Mouse (Mus musculus) embryonic fibroblast, embryonic 13.5 days (primary cell): ENCODE results near the gene Evi5l.

Experiments used
- CTCF ChIP-seq: IDR thresholded peaks from 2 replicates; pipeline ENCODE4 v1.5.1; 2011; ENCODE audit warnings: mild to moderate bottlenecking, control low read depth, low read length, moderate library complexity, borderline replicate concordance; ENCODE audit not compliant: insufficient read depth
- POLR2A ChIP-seq: IDR thresholded peaks from 2 replicates; pipeline ENCODE4 v1.6.1; 2011; ENCODE audit warnings: low read depth, mild to moderate bottlenecking, control low read depth, low read length, moderate library complexity

DNA sequence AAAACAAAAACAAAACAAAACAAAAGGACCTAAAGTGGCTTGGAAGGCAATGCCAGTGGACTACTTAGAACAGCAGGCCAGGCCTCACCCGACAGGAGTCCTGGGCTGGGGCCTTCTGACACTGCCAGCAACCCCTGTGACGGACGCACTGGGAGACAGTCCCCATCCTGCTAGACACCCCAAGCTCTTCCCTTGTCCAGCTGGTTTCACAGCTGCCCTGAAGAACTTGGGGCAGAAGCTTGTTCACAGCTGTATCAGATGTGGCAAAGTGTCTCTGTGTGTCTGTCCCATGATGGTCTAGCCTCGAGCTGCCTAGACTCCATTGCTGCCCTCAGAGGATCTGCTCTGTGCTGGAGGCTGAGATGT, 93.4 kb downstream of the Evi5l start:
- no peak for TF ChIP-seq CTCF
- TF ChIP-seq POLR2A = no peak
